Mouse (Mus musculus) A20 (cell line): ENCODE measurements around the gene Zfp3.

Experiments
- DNase-seq: peaks from one replicate; pipeline ENCODE4 v3.0.0-alpha.2; 2011; ENCODE audit warnings: low read depth, low spot score

Zfp3 gene

GRCm38 (mm10) chr11:70763936-70764808, at the start of gene Zfp3:
Zfp3 (plus strand) TSS chr11:70764209.
- peak; percentile 89 for DNase-seq

GRCm38 (mm10) chr11:70715832-70716231, 48.2 kb upstream of the Zfp3 start:
- no peak for DNase-seq

GRCm38 (mm10) chr11:70718481-70718880, 45.5 kb upstream of the Zfp3 start:
- DNase-seq = no peak

- DNase-seq = peak; percentile 72
Observed at GRCm38 (mm10) chr11:70720567-70720966, 43.4 kb upstream of the Zfp3 start.

- no peak for DNase-seq
Observed at GRCm38 (mm10) chr11:70721072-70721471, 42.9 kb upstream of the Zfp3 start.

- no peak for DNase-seq
Observed at GRCm38 (mm10) chr11:70724706-70725105, 39.3 kb upstream of the Zfp3 start.

- no peak for DNase-seq
Observed at GRCm38 (mm10) chr11:70726585-70726984, 37.4 kb upstream of the Zfp3 start.

- DNase-seq = no peak
Observed at GRCm38 (mm10) chr11:70727385-70727784, 36.6 kb upstream of the Zfp3 start.

GRCm38 (mm10) chr11:70730427-70731038, 33.5 kb upstream of the Zfp3 start:
- no peak for DNase-seq

GRCm38 (mm10) chr11:70731178-70731577, 32.8 kb upstream of the Zfp3 start:
- no peak for DNase-seq

GRCm38 (mm10) chr11:70733256-70733655, 30.8 kb upstream of the Zfp3 start:
- DNase-seq = no peak

- no peak for DNase-seq
Observed at GRCm38 (mm10) chr11:70737749-70738148, 26.3 kb upstream of the Zfp3 start.

- no peak for DNase-seq
Observed at GRCm38 (mm10) chr11:70741603-70742002, 22.4 kb upstream of the Zfp3 start.

GRCm38 (mm10) chr11:70742117-70742516, 21.9 kb upstream of the Zfp3 start:
- DNase-seq = no peak

- no peak for DNase-seq
Observed at GRCm38 (mm10) chr11:70742581-70743459, 21.2 kb upstream of the Zfp3 start.

GRCm38 (mm10) chr11:70745636-70746035, 18.4 kb upstream of the Zfp3 start:
- DNase-seq = no peak

- DNase-seq = no peak
Observed at GRCm38 (mm10) chr11:70747876-70748545, 16.0 kb upstream of the Zfp3 start.

GRCm38 (mm10) chr11:70752337-70753017, 11.5 kb upstream of the Zfp3 start:
- no peak for DNase-seq

- DNase-seq = no peak
Observed at GRCm38 (mm10) chr11:70753146-70753545, 10.9 kb upstream of the Zfp3 start.

GRCm38 (mm10) chr11:70754476-70754875, 9.5 kb upstream of the Zfp3 start:
- DNase-seq = no peak

GRCm38 (mm10) chr11:70754958-70755357, 9.1 kb upstream of the Zfp3 start:
- no peak for DNase-seq
